Mouse (Mus musculus): ENCODE results near the gene Akap8l. TPM values are rescaled to one million over a fixed set of nuclear protein-coding genes. Genes with fewer than 3 reads are reported as not detected.
A peak's percentile ranks its signal among the peaks of the same experiment; 100 is the strongest.

Gene Akap8l
- polyA plus RNA-seq, 1 experiment, result 23.1 TPM

GRCm38 (mm10) chr17:32284262-32285137 is 65.9 kb downstream of the Akap8l start, which contains the start of gene Brd4:
TSS of gene Brd4 (minus strand) at chr17:32284722.
- TF ChIP-seq GATA1 (IDR thresholded peaks at IDR 0.05; ENCODE audit: low read length) (no peak), TAL1 (IDR thresholded peaks at IDR 0.05; ENCODE audit: low read length) (no peak)
- H3K9me3 ChIP-seq (ENCODE audit: control insufficient read depth, low read length), result no peaks in the 10 kb centered on the region
- peaks cover 12% of the 10 kb centered on the region for H3K36me3 ChIP-seq (ENCODE audit: control insufficient read depth)
- peak within 1 kb of the TSS; percentile 100 for H3K4me3 ChIP-seq (replicated peaks)
- peaks cover 46% of the 10 kb centered on the region for H3K4me1 ChIP-seq (ENCODE audit: control insufficient read depth)
- H3K27me3 ChIP-seq (ENCODE audit: control insufficient read depth), result no peaks in the 10 kb centered on the region

DNA sequence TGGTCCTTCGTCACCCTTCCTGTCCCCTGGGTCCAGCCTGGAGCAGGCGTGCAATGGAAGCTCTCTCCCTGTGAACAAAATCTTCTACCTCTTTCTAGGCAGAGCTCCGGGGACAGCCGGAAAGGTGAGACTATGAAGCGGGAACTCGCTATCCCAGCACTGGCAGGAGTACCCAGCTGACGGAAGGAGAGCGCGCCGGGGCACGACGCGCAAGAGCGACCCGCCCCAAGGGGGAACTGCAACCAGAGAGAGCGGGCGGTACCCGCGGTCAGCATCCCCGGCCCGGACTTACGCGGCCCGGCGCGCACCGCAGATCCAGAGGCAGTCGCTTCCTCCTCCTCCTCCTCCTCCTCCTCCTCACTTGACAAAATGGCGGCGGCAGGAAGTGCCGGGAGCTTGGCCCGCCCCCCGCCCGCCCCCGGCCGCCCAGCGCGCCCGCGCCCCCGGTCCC is 66.6 kb downstream of the Akap8l start:
- H3K27me3 ChIP-seq (ENCODE audit: control insufficient read depth), result no peaks in the 10 kb centered on the region
- no peak for TF ChIP-seq TAL1 (IDR thresholded peaks at IDR 0.05; ENCODE audit: low read length)
- TF ChIP-seq GATA1 (IDR thresholded peaks at IDR 0.05; ENCODE audit: low read length), result no peak
- H3K4me1 ChIP-seq (ENCODE audit: control insufficient read depth), result peaks cover 50% of the 10 kb centered on the region

DNA sequence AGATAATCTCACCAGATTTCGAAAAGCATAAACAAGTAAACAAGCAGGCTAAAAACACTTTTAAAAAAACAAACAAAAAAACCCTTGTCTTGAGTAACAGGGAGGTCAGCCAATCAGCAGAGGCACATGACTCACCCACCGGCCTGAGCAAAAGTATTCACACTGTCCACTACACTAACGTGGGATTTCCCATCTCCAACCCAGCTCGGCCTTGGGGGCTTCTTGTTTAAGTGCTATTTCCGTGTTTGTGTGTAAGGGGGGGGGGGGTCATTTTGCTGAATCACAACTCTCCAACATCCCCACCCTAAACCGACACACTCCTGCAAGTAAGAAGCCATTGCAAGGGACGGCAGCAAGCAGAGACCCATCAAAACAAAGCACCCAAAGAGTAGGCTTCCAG is 67.1 kb downstream of the Akap8l start:
- Histone ChIP-seq H3K9me3 (ENCODE audit: control insufficient read depth, low read length) (no peaks in the 10 kb centered on the region), H3K27me3 (ENCODE audit: control insufficient read depth) (no peaks in the 10 kb centered on the region), H3K36me3 (ENCODE audit: control insufficient read depth) (peaks cover 18% of the 10 kb centered on the region), H3K4me1 (ENCODE audit: control insufficient read depth) (peaks cover 54% of the 10 kb centered on the region), H3K4me3 (replicated peaks) (peak overlapping the region; percentile 100)
- TF ChIP-seq GATA1 (IDR thresholded peaks at IDR 0.05; ENCODE audit: low read length) (no peak), TAL1 (IDR thresholded peaks at IDR 0.05; ENCODE audit: low read length) (no peak)

More for the DNA sequence above, 66.6 kb downstream of the Akap8l start:
- Histone ChIP-seq H3K36me3 (ENCODE audit: control insufficient read depth) (peaks cover 15% of the 10 kb centered on the region), H3K4me3 (replicated peaks) (peak overlapping the region; percentile 100), H3K9me3 (ENCODE audit: control insufficient read depth, low read length) (no peaks in the 10 kb centered on the region)

- Histone ChIP-seq H3K4me3 (replicated peaks) (peak overlapping the region; percentile 100), H3K9me3 (ENCODE audit: control insufficient read depth, low read length) (no peaks in the 10 kb centered on the region), H3K4me1 (ENCODE audit: control insufficient read depth) (peaks cover 55% of the 10 kb centered on the region), H3K36me3 (ENCODE audit: control insufficient read depth) (peaks cover 21% of the 10 kb centered on the region), H3K27me3 (ENCODE audit: control insufficient read depth) (no peaks in the 10 kb centered on the region)
- TF ChIP-seq GATA1 (IDR thresholded peaks at IDR 0.05; ENCODE audit: low read length), result no peak
These were observed 68.6 kb downstream of the Akap8l start for GRCm38 (mm10) chr17:32281611-32282310.

DNA sequence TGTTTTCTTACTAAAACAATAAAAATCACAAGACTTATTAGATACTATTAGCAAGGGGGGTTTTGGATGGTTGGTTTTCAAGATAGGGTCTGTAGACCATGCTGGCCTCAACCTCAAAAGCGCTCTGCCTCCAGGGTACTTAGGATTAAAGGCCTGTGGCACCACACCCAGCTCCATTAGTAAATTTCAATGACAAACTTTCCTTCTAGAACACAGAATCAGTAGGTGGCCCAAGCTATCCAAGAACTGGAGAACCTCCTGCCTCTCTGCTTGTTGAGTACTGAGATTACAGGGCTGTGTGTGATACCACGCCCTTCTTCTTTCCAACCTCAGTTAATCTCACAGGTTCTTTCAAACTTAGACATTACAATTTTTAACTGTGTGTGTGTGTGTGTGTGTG is 69.3 kb downstream of the Akap8l start:
- Histone ChIP-seq H3K27me3 (ENCODE audit: control insufficient read depth) (no peaks in the 10 kb centered on the region), H3K4me1 (ENCODE audit: control insufficient read depth) (peaks cover 55% of the 10 kb centered on the region), H3K9me3 (ENCODE audit: control insufficient read depth, low read length) (no peaks in the 10 kb centered on the region), H3K36me3 (ENCODE audit: control insufficient read depth) (peaks cover 24% of the 10 kb centered on the region), H3K4me3 (replicated peaks) (no peak overlapping the region)
- TF ChIP-seq GATA1 (IDR thresholded peaks at IDR 0.05; ENCODE audit: low read length) (no peak), TAL1 (IDR thresholded peaks at IDR 0.05; ENCODE audit: low read length) (no peak)

GRCm38 (mm10) chr17:32280575-32280974 is 69.8 kb downstream of the Akap8l start:
- H3K36me3 ChIP-seq (ENCODE audit: control insufficient read depth), result peaks cover 29% of the 10 kb centered on the region

GRCm38 (mm10) chr17:32277201-32277600 is 73.2 kb downstream of the Akap8l start:
- Histone ChIP-seq H3K9me3 (ENCODE audit: control insufficient read depth, low read length) (no peaks in the 10 kb centered on the region), H3K36me3 (ENCODE audit: control insufficient read depth) (peaks cover 32% of the 10 kb centered on the region), H3K4me3 (replicated peaks) (no peak overlapping the region), H3K4me1 (ENCODE audit: control insufficient read depth) (peaks cover 40% of the 10 kb centered on the region), H3K27me3 (ENCODE audit: control insufficient read depth) (no peaks in the 10 kb centered on the region)
- no peak for TF ChIP-seq GATA1 (IDR thresholded peaks at IDR 0.05; ENCODE audit: low read length)
- no peak for TF ChIP-seq TAL1 (IDR thresholded peaks at IDR 0.05; ENCODE audit: low read length)

More at GRCm38 (mm10) chr17:32280575-32280974, 69.8 kb downstream of the Akap8l start:
- no peaks in the 10 kb centered on the region for H3K9me3 ChIP-seq (ENCODE audit: control insufficient read depth, low read length)
- H3K4me3 ChIP-seq (replicated peaks), result no peak overlapping the region
- H3K4me1 ChIP-seq (ENCODE audit: control insufficient read depth), result peaks cover 56% of the 10 kb centered on the region
- no peak for TF ChIP-seq TAL1 (IDR thresholded peaks at IDR 0.05; ENCODE audit: low read length)
- TF ChIP-seq GATA1 (IDR thresholded peaks at IDR 0.05; ENCODE audit: low read length), result no peak
- H3K27me3 ChIP-seq (ENCODE audit: control insufficient read depth), result no peaks in the 10 kb centered on the region

GRCm38 (mm10) chr17:32275568-32275967 is 74.8 kb downstream of the Akap8l start:
- TF ChIP-seq TAL1 (IDR thresholded peaks at IDR 0.05; ENCODE audit: low read length), result no peak
- H3K36me3 ChIP-seq (ENCODE audit: control insufficient read depth), result peaks cover 37% of the 10 kb centered on the region
- H3K4me3 ChIP-seq (replicated peaks), result no peak overlapping the region
- no peaks in the 10 kb centered on the region for H3K9me3 ChIP-seq (ENCODE audit: control insufficient read depth, low read length)
- peaks cover 26% of the 10 kb centered on the region for H3K4me1 ChIP-seq (ENCODE audit: control insufficient read depth)
- H3K27me3 ChIP-seq (ENCODE audit: control insufficient read depth), result no peaks in the 10 kb centered on the region

Other genes starting within 250 kb of the Akap8l start
- 0.01 TPM in 1 of 2 replicates, not detected in the other for gene Notch3, start 183.8 kb downstream of the Akap8l start, polyA plus RNA-seq (2012)
- not detected in 2 replicates for gene Ephx3, start 161.1 kb downstream of the Akap8l start, polyA plus RNA-seq (2012)
- gene Brd4, start 65.9 kb downstream of the Akap8l start, polyA plus RNA-seq (2012), result 26.1 and 31.0 TPM in 2 replicates
- 11.5 and 13.2 TPM in 2 replicates for gene Akap8, start 29.4 kb downstream of the Akap8l start, polyA plus RNA-seq (2012)
- gene Wiz, start 38.8 kb upstream of the Akap8l start, polyA plus RNA-seq (2012), result 2.2 and 2.5 TPM in 2 replicates
- 0.17 and 0.24 TPM in 2 replicates for gene Rasal3, start 53.0 kb upstream of the Akap8l start, polyA plus RNA-seq (2012)
- 0.03 TPM in 1 of 2 replicates, not detected in the other for gene Pglyrp2, start 73.6 kb upstream of the Akap8l start, polyA plus RNA-seq (2012)
- gene Cyp4f39, start 102.1 kb upstream of the Akap8l start, polyA plus RNA-seq (2012), result 0.03 TPM in 2 replicates
- gene Cyp4f17, start 155.4 kb upstream of the Akap8l start, polyA plus RNA-seq (2012), result not detected in 2 replicates
- gene Cyp4f16, start 186.0 kb upstream of the Akap8l start, polyA plus RNA-seq (2012), result 0.02 TPM in 1 of 2 replicates, not detected in the other

Data from erythroblast, embryonic 14.5 days (primary cell).